Mouse (Mus musculus): ENCODE results near the gene Prss34.
A peak's percentile ranks its signal among the peaks of the same experiment; 100 is the strongest.

Prss34 gene

DNA sequence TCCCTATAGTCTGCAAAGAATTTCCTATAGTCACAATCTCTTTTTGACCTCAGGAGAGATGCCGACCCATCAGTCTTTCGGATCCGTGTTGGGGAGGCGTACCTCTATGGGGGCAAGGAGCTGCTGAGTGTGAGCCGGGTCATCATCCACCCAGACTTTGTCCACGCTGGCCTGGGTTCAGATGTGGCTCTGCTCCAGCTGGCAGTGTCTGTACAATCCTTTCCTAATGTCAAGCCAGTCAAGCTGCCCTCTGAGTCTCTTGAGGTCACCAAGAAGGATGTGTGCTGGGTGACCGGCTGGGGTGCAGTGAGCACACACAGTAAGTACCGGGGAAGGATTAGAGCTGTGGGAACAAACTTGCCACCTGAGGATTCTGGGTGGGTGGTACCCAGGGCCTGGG, 22.6 kb downstream of the Prss34 start:
- DNase-seq, result no peak

DNA sequence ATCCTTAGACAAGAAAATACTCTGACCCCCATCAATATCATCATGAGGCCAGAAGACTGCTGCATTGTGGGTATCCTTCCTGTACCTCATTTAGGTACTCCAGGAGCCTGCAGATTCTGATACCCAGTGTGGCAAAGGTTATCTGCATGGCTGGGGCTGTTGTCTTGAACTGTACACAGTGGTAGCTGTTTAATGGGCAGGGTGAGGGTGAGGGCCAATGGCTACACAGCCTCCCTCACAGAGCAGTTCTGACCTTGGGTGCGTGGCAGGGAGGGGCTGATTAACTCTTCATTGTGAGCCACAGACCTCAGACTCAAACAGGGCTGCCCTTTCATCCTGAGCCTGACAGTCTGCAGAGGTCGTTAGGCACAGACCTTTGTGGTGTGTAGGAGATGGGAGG, 24.7 kb downstream of the Prss34 start:
- DNase-seq, result no peak

- no peak for DNase-seq
These were observed 34.1 kb downstream of the Prss34 start for GRCm38 (mm10) chr17:25332321-25332720.

DNA sequence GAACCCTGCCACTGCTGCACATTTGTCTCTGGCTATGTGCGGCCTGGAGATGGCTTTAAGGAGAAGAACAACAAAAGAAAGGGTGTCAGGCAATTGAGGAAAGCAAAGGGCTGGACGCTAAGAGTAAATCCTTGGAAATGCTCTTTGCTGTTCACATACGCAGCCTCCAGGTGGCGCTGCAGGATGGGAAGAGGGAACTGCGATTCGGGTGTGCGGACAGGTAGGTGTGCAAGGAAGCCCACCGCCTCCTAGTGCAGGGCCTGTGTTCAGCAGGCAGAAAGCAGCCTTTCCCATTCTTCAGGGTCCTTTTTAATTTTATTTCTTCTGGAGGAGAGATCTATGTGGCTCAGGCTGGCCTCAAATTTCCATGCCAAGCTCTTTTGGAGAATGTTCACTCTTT, 35.7 kb downstream of the Prss34 start:
- DNase-seq, result peak; percentile 58 to 63

DNA sequence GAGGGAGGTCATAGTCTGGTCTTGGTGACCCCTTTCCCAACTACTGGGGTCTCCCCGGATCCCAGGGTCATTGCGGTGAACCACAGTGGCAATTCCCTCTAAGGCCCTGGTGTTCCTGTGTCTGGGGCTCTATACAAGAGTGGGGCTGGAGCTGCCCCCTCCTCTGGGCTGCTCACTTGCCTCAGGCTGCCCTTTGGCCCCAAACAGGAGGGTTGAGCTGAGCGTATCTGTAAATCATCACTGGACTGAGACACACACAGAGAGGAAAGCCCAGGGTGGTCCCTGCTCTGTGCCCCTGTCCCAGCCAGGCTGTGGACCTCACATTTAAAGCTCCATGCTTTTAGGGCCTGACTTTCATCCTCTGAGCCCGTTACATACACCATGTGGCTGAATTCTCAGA, 40.0 kb downstream of the Prss34 start:
- DNase-seq, result no peak

DNA sequence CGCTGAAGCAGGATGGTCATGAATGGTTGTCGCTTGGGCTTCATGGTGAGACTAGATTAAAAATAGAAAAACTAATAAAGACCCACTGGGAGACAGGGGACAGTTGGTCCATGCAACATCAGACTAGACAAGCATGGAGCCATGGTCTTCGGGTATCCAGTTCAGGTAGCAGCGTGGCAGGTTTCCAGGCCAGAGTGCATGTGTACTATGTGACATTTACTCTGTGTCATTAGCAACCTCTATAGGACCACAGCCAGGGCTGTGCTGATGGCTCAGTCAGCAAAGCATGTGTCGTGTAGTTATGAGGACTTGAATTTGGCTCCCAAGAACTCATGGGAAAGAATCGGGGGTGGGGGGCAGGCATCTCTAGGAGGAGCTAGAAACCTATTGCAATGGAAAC, 41.8 kb downstream of the Prss34 start:
- DNase-seq, result no peak

DNA sequence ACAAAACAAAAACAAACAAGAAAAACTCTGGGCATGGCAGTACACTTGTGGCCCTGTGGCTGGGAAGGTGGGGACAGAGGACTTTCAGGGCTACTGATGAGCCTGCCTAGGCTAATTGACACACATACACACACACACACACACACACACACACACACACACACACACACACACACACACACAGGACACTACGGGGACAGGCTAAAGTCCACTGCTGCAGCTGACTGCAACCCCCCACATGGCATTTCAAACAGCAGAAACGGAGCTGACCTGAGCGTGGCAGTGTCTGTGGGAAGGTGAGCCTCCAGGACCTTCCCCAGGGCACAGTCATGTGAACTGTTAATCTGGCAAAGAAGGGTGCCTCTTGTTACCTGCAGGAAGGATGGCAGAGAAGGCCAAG, 43.3 kb downstream of the Prss34 start:
- DNase-seq, result no peak

DNA sequence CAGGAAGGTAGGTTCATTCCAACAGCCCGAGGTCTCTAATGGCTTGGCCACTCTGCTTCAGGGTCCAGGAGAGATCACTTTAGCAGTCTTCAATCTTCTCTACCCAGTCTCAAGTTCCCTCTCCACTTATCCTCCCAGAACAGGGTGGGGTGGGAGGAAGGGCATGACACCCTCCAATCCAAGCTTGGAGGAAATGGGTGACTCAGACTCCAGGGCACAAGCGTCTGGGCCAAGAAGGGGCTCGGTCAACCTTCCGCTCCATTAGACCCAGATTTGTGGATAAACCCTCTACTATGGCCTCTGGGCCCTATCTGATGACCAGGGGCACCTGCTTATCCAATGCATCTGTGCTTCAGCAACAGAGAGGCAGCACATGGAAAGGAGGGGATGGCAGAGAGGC, 47.3 kb downstream of the Prss34 start, which contains the start of gene Tpsab1:
Gene Tpsab1 (minus strand): TSS at position 101 of the 400 bp plus-strand sequence.
- no peak for DNase-seq
